Mouse (Mus musculus): ENCODE measurements around the gene Sema4a.

DNA sequence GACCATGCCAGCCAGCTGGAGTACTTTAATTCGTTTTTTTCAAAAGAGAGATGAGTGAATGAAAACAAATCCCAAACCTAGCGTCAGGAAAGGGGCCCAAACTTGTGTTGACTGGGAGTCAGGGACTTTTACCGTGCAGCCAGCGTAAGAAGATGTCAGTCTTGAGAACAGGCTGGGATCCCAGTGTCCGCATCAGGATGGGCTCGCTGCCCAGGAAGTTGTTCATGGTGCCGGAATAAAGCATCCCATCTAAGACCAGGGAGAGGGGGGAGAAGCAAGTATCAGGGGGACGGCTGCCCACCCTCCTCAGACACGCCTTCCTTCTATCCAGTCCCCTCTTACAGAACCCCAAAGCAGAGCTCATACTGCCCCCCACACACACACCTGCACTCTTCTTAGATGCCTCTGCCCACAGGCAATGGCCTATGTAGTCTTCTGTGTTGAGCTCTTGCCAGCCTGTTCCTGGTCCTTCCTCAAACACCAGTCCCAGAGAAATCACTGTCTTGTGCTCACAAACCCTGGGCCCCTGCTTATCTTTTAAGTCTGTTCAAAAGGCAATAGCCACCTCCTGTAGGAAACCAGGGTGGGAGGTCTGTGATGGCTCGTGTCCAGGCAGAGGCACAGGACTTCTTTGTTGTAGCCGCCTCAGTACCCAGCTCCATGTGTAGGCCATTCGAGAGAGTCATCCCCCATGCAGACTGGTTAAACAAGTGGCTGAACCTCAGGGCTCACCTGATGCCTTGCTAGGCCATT, 10.4 kb downstream of the Sema4a start:
- TF ChIP-seq CTCF (IDR thresholded peaks at IDR 0.05; ENCODE audit: extremely low read depth, insufficient read depth, insufficient read length, insufficient replicate concordance) (no peak), POLR2A (IDR thresholded peaks at IDR 0.05; ENCODE audit: low read depth, low read length) (no peak)
